Mouse (Mus musculus): ENCODE data around the gene Atp2c1. TPM values are rescaled to one million over a fixed set of nuclear protein-coding genes. Genes with fewer than 3 reads are reported as not detected.

Gene Atp2c1
- total RNA-seq, 2 experiments from 2014 or later, result 65.9 to 71.9 TPM

GRCm38 (mm10) chr9:105492744-105493143 is 34.4 kb downstream of the Atp2c1 start:
- DNase-seq (ENCODE audit: low spot score in 2 of 2), result no peak

- no peak for DNase-seq (ENCODE audit: low spot score in 2 of 2)
Observed at GRCm38 (mm10) chr9:105488363-105488762, 38.8 kb downstream of the Atp2c1 start.

GRCm38 (mm10) chr9:105484338-105485084 is 42.6 kb downstream of the Atp2c1 start:
- no peak for DNase-seq (ENCODE audit: low spot score in 2 of 2)

GRCm38 (mm10) chr9:105483880-105484279 is 43.2 kb downstream of the Atp2c1 start:
- DNase-seq (ENCODE audit: low spot score in 2 of 2), result no peak

- DNase-seq (ENCODE audit: low spot score in 2 of 2), result no peak
Observed at GRCm38 (mm10) chr9:105482715-105483510, 44.2 kb downstream of the Atp2c1 start.

- no peak for DNase-seq (ENCODE audit: low spot score in 2 of 2)
Observed at GRCm38 (mm10) chr9:105482070-105482469, 45.0 kb downstream of the Atp2c1 start.

GRCm38 (mm10) chr9:105476134-105476533 is 51.0 kb downstream of the Atp2c1 start:
- no peak for DNase-seq (ENCODE audit: low spot score in 2 of 2)

- no peak for DNase-seq (ENCODE audit: low spot score in 2 of 2)
Observed at GRCm38 (mm10) chr9:105474910-105475309, 52.2 kb downstream of the Atp2c1 start.

- DNase-seq (ENCODE audit: low spot score in 2 of 2), result no peak
Observed at GRCm38 (mm10) chr9:105467787-105468186, 59.3 kb downstream of the Atp2c1 start.

GRCm38 (mm10) chr9:105461496-105461895 is 65.6 kb downstream of the Atp2c1 start:
- DNase-seq (ENCODE audit: low spot score in 2 of 2), result no peak

GRCm38 (mm10) chr9:105459032-105459431 is 68.1 kb downstream of the Atp2c1 start:
- DNase-seq (ENCODE audit: low spot score in 2 of 2), result no peak

- DNase-seq (ENCODE audit: low spot score in 2 of 2), result no peak
Observed at GRCm38 (mm10) chr9:105408549-105408948, 118.6 kb downstream of the Atp2c1 start.

GRCm38 (mm10) chr9:105395218-105395627 is 131.9 kb downstream of the Atp2c1 start, which contains the start of the genes Aste1 and Nek11:
Gene Aste1, plus strand, starts transcription at chr9:105395392.
Gene Nek11, minus strand, starts transcription at chr9:105395524.
- peak; percentile 86 to 94 for DNase-seq (ENCODE audit: low spot score in 2 of 2)

- DNase-seq (ENCODE audit: low spot score in 2 of 2), result no peak
Observed at GRCm38 (mm10) chr9:105394720-105395119, 132.4 kb downstream of the Atp2c1 start.

GRCm38 (mm10) chr9:105390616-105391015 is 136.5 kb downstream of the Atp2c1 start:
- DNase-seq (ENCODE audit: low spot score in 2 of 2), result no peak

GRCm38 (mm10) chr9:105389289-105389688 is 137.8 kb downstream of the Atp2c1 start:
- DNase-seq (ENCODE audit: low spot score in 2 of 2), result peak; percentile 31 to 60

- DNase-seq (ENCODE audit: low spot score in 2 of 2), result no peak
Observed at GRCm38 (mm10) chr9:105387403-105387802, 139.7 kb downstream of the Atp2c1 start.

- no peak for DNase-seq (ENCODE audit: low spot score in 2 of 2)
Observed at GRCm38 (mm10) chr9:105379533-105380145, 147.5 kb downstream of the Atp2c1 start.

GRCm38 (mm10) chr9:105377622-105378021 is 149.5 kb downstream of the Atp2c1 start:
- DNase-seq (ENCODE audit: low spot score in 2 of 2), result no peak

GRCm38 (mm10) chr9:105376954-105377530 is 150.1 kb downstream of the Atp2c1 start:
- no peak for DNase-seq (ENCODE audit: low spot score in 2 of 2)

GRCm38 (mm10) chr9:105376411-105376810 is 150.7 kb downstream of the Atp2c1 start:
- DNase-seq (ENCODE audit: low spot score in 2 of 2), result no peak
